Mouse (Mus musculus) MEL (cell line): ENCODE data around the gene Dmp1. TPM values are rescaled to one million over a fixed set of nuclear protein-coding genes. Genes with fewer than 3 reads are reported as not detected.

Source experiments
- DNase-seq: peaks from one replicate; pipeline ENCODE4 v3.0.0; 2011; ENCODE audit warnings: low read depth, low spot score
- H3K27ac ChIP-seq: 2 replicates; pipeline ENCODE4 v1.5.1; 2012; ENCODE audit warnings: low read depth, mild to moderate bottlenecking, control low read depth, low read length, moderate library complexity; ENCODE audit not compliant: control insufficient read depth
- H3K27me3 ChIP-seq, 2 experiments: fragments of 150-350 bp in 1 of 2; sonication (generic) in 1 of 2; 2 replicates each; pipeline ENCODE4 v1.6.1; 2012; ENCODE audit warnings: low read length in 2 of 2, mild to moderate bottlenecking in 2 of 2, improper control_type of control experiment in 1 of 2, moderate library complexity in 1 of 2; ENCODE audit not compliant: insufficient read depth in 2 of 2, control insufficient read depth in 1 of 2
- H3K36me3 ChIP-seq, 2 experiments: 2 replicates each; pipeline ENCODE4 v1.6.1; 2012 to 2014; ENCODE audit warnings: low read length in 2 of 2, improper control_type of control experiment in 1 of 2, inconsistent platforms in 1 of 2, mild to moderate bottlenecking in 1 of 2; ENCODE audit not compliant: insufficient read depth in 2 of 2, control insufficient read depth in 1 of 2
- H3K4me1 ChIP-seq, 2 experiments: fragments of 150-350 bp in 1 of 2; sonication (generic) in 1 of 2; 2 replicates each; pipeline ENCODE4 v1.6.1; 2012; ENCODE audit warnings: low read length in 2 of 2, improper control_type of control experiment in 1 of 2, mild to moderate bottlenecking in 1 of 2; ENCODE audit not compliant: insufficient read depth in 2 of 2, control insufficient read depth in 1 of 2
- H3K4me3 ChIP-seq, 2 experiments: fragments of 150-350 bp in 1 of 2; sonication (generic) in 1 of 2; 2 replicates each; pipeline ENCODE4 v1.5.1; 2012; ENCODE audit warnings: low read depth in 2 of 2, low read length in 2 of 2, mild to moderate bottlenecking in 2 of 2, moderate library complexity in 2 of 2, control low read depth in 1 of 2, improper control_type of control experiment in 1 of 2; ENCODE audit not compliant: control insufficient read depth in 1 of 2, insufficient read depth in 1 of 2
- H3K79me2 ChIP-seq: 2 replicates; pipeline ENCODE4 v1.6.1; 2012; ENCODE audit warnings: mild to moderate bottlenecking, low read length, moderate library complexity; ENCODE audit not compliant: control insufficient read depth, poor library complexity, insufficient read depth
- H3K9ac ChIP-seq: 2 replicates; pipeline ENCODE4 v1.6.1; 2012; ENCODE audit warnings: low read depth, mild to moderate bottlenecking, control low read depth, low read length, moderate library complexity; ENCODE audit not compliant: control insufficient read depth, poor library complexity, severe bottlenecking
- H3K9me3 ChIP-seq: fragments of 150-350 bp; sonication (generic); replicated peaks from 2 replicates; pipeline ENCODE4 v1.6.1; 2012; ENCODE audit warnings: mild to moderate bottlenecking, low read length, improper control_type of control experiment, moderate library complexity; ENCODE audit not compliant: insufficient read depth
- CHD1 ChIP-seq: IDR thresholded peaks from 2 replicates; pipeline ENCODE4 v1.6.1; 2012; ENCODE audit warnings: low read depth, mild to moderate bottlenecking, inconsistent platforms, low read length, improper control_type of control experiment
- CHD2 ChIP-seq: IDR thresholded peaks from 2 replicates; pipeline ENCODE4 v1.6.1; 2011; ENCODE audit warnings: low read length, improper control_type of control experiment
- CTCF ChIP-seq, 3 experiments: IDR thresholded peaks in 2 of 3; conservative IDR thresholded peaks in 1 of 3; 2 replicates each; pipeline ENCODE4 v1.5.1; 2011 to 2012; ENCODE audit warnings: low read length in 3 of 3, low read depth in 2 of 3, mild to moderate bottlenecking in 2 of 3, improper control_type of control experiment in 1 of 3, inconsistent platforms in 1 of 3, mixed read lengths in 1 of 3, moderate library complexity in 1 of 3; ENCODE audit not compliant: control insufficient read depth in 1 of 3, insufficient read depth in 1 of 3, poor library complexity in 1 of 3, severe bottlenecking in 1 of 3
- E2F4 ChIP-seq: IDR thresholded peaks from 2 replicates; pipeline ENCODE4 v1.6.1; 2011; ENCODE audit warnings: low read depth, low read length, improper control_type of control experiment, borderline replicate concordance
- ELF1 ChIP-seq: IDR thresholded peaks from 2 replicates; pipeline ENCODE4 v1.6.1; 2014; ENCODE audit warnings: low read depth, mild to moderate bottlenecking, inconsistent platforms, low read length, improper control_type of control experiment, moderate library complexity
- EP300 ChIP-seq, 2 experiments: IDR thresholded peaks; 2 replicates each; pipeline ENCODE4 v1.6.1; 2011; ENCODE audit warnings: improper control_type of control experiment in 2 of 2, low read length in 2 of 2, low read depth in 1 of 2, mild to moderate bottlenecking in 1 of 2
- ETS1 ChIP-seq: IDR thresholded peaks from 2 replicates; pipeline ENCODE4 v1.6.1; 2012; ENCODE audit warnings: low read depth, mild to moderate bottlenecking, inconsistent platforms, low read length, improper control_type of control experiment, moderate library complexity
- GABPA ChIP-seq: IDR thresholded peaks from 2 replicates; pipeline ENCODE4 v1.6.1; 2012; ENCODE audit warnings: low read depth, mild to moderate bottlenecking, inconsistent platforms, low read length, improper control_type of control experiment, moderate library complexity
- GATA1 ChIP-seq: IDR thresholded peaks from 2 replicates; pipeline ENCODE4 v1.6.1; 2011; ENCODE audit warnings: low read depth, low read length, improper control_type of control experiment
- HCFC1 ChIP-seq: IDR thresholded peaks from 2 replicates; pipeline ENCODE4 v1.6.1; 2012; ENCODE audit warnings: low read depth, mild to moderate bottlenecking, inconsistent platforms, low read length, improper control_type of control experiment, moderate library complexity
- POLR2AphosphoS5 ChIP-seq: IDR thresholded peaks from 2 replicates; pipeline ENCODE4 v1.6.1; 2012; ENCODE audit warnings: low read depth, borderline replicate concordance, mild to moderate bottlenecking, inconsistent platforms, low read length, moderate library complexity, mixed read lengths
- RAD21 ChIP-seq: IDR thresholded peaks from 2 replicates; pipeline ENCODE4 v1.6.1; 2011; ENCODE audit warnings: mild to moderate bottlenecking, low read depth, low read length, improper control_type of control experiment
- SIN3A ChIP-seq: IDR thresholded peaks from 2 replicates; pipeline ENCODE4 v1.6.1; 2012; ENCODE audit warnings: low read length, improper control_type of control experiment, inconsistent platforms
- TAL1 ChIP-seq: IDR thresholded peaks from 2 replicates; pipeline ENCODE4 v1.6.1; 2012; ENCODE audit warnings: mild to moderate bottlenecking, inconsistent platforms, low read length, moderate library complexity, mixed read lengths
- TBP ChIP-seq: IDR thresholded peaks from 2 replicates; pipeline ENCODE4 v1.8.0; 2011; ENCODE audit warnings: low read depth, low read length, improper control_type of control experiment
- UBTF ChIP-seq: IDR thresholded peaks from 2 replicates; pipeline ENCODE4 v1.6.1; 2012; ENCODE audit warnings: low read depth, mild to moderate bottlenecking, inconsistent platforms, low read length, improper control_type of control experiment, moderate library complexity, borderline replicate concordance; ENCODE audit not compliant: insufficient read depth
- USF1 ChIP-seq: IDR thresholded peaks from 2 replicates; pipeline ENCODE4 v1.6.1; 2014; ENCODE audit warnings: low read depth, mild to moderate bottlenecking, inconsistent platforms, low read length, improper control_type of control experiment, moderate library complexity
- USF2 ChIP-seq, 2 experiments: IDR thresholded peaks; 2 replicates each; pipeline ENCODE4 v1.6.1; 2011 to 2012; ENCODE audit warnings: improper control_type of control experiment in 2 of 2, low read length in 2 of 2, borderline replicate concordance in 1 of 2, inconsistent platforms in 1 of 2, low read depth in 1 of 2, mild to moderate bottlenecking in 1 of 2; ENCODE audit not compliant: insufficient read depth in 1 of 2
- ZC3H11A ChIP-seq: IDR thresholded peaks from 2 replicates; pipeline ENCODE4 v1.6.1; 2012; ENCODE audit warnings: low read depth, mild to moderate bottlenecking, inconsistent platforms, low read length, improper control_type of control experiment
- ZMIZ1 ChIP-seq: IDR thresholded peaks from 2 replicates; pipeline ENCODE4 v1.6.1; 2012; ENCODE audit warnings: low read depth, mild to moderate bottlenecking, inconsistent platforms, low read length, improper control_type of control experiment, moderate library complexity
- polyA plus RNA-seq, 2 experiments: library from polyadenylated mRNA; stranded (reverse) in 1 of 2; unstranded in 1 of 2; fragments of >175 nt in 1 of 2; fragments of >200 nt in 1 of 2; gene quantifications; 2 replicates each; pipeline versions ENCODE4 v1.2.1 to v1.2.4; 2012; ENCODE audit warnings: low replicate concordance in 2 of 2, low read depth in 1 of 2; ENCODE audit not compliant: insufficient read length in 2 of 2, insufficient read depth in 1 of 2, missing spikeins in 1 of 2
- total RNA-seq: library from RNA; depleted of rRNA; stranded (reverse); fragments of 300-350 nt; gene quantifications from 2 replicates; pipeline ENCODE4 v1.2.3, GENCODE M21; 2012

The Dmp1 gene
- total and polyA plus RNA-seq, 3 experiments: not detected

GRCm38 (mm10) chr5:104160581-104160980 lies 41.8 kb upstream of the Dmp1 start:
- Histone ChIP-seq H3K9me3 (no peaks in the 10 kb centered on the region), H3K27me3 (no peaks in the 10 kb centered on the region; a peak in 1 of 4 replicates), H3K9ac (no peak overlapping the region), H3K27ac (no peak overlapping the region), H3K4me1 (no peaks in the 10 kb centered on the region), H3K79me2 (no peaks in the 10 kb centered on the region), H3K36me3 (no peaks in the 10 kb centered on the region), H3K4me3 (no peak overlapping the region)
- TF ChIP-seq GABPA (no peak), USF1 (no peak), E2F4 (no peak), TAL1 (no peak), GATA1 (no peak)
- no peak for DNase-seq

GRCm38 (mm10) chr5:104161390-104161789 lies 41.0 kb upstream of the Dmp1 start:
- H3K9me3 ChIP-seq: no peaks in the 10 kb centered on the region
- H3K4me1 ChIP-seq: no peaks in the 10 kb centered on the region
- no peak for DNase-seq
- no peak for TF ChIP-seq EP300 (IDR thresholded peaks at IDR 0.05; ENCODE audit: low read depth in 1 of 2, low read length in 2 of 2)
- TF ChIP-seq USF2 (IDR thresholded peaks at IDR 0.05; ENCODE audit: borderline replicate concordance in 1 of 2, insufficient read depth in 1 of 2, low read depth in 1 of 2, low read length in 2 of 2): no peak
- TF ChIP-seq RAD21: no peak
- no peak for TF ChIP-seq TAL1
- TF ChIP-seq HCFC1: no peak
- TF ChIP-seq TBP: no peak
- no peak for TF ChIP-seq ELF1
- H3K27me3 ChIP-seq: no peaks in the 10 kb centered on the region; a peak in 1 of 4 replicates
- H3K79me2 ChIP-seq: no peaks in the 10 kb centered on the region
- H3K9ac ChIP-seq: no peak overlapping the region
- no peaks in the 10 kb centered on the region for H3K36me3 ChIP-seq
- H3K4me3 ChIP-seq: no peak overlapping the region
- no peak overlapping the region for H3K27ac ChIP-seq

GRCm38 (mm10) chr5:104163536-104163935 lies 38.9 kb upstream of the Dmp1 start:
- Histone ChIP-seq H3K36me3 (no peaks in the 10 kb centered on the region), H3K4me1 (no peaks in the 10 kb centered on the region), H3K4me3 (no peak overlapping the region), H3K9ac (no peak overlapping the region), H3K79me2 (no peaks in the 10 kb centered on the region), H3K27ac (no peak overlapping the region), H3K9me3 (no peaks in the 10 kb centered on the region), H3K27me3 (no peaks in the 10 kb centered on the region; a peak in 1 of 4 replicates)
- TF ChIP-seq SIN3A: no peak
- no peak for TF ChIP-seq TAL1
- TF ChIP-seq POLR2AphosphoS5: no peak
- no peak for TF ChIP-seq RAD21
- TF ChIP-seq CHD2: no peak
- no peak for TF ChIP-seq HCFC1
- TF ChIP-seq EP300 (IDR thresholded peaks at IDR 0.05; ENCODE audit: low read depth in 1 of 2, low read length in 2 of 2): no peak
- TF ChIP-seq CTCF (IDR thresholded peaks at IDR 0.05 in 2 of 3, conservative IDR thresholded peaks at IDR 0.05 in 1 of 3; ENCODE audit: control insufficient read depth in 1 of 3, insufficient read depth in 1 of 3, low read depth in 2 of 3, low read length in 3 of 3, poor library complexity in 1 of 3, severe bottlenecking in 1 of 3): no peak
- TF ChIP-seq UBTF: no peak
- TF ChIP-seq ZMIZ1: no peak
- no peak for TF ChIP-seq CHD1
- no peak for TF ChIP-seq ETS1
- TF ChIP-seq ZC3H11A: no peak
- DNase-seq: no peak
